Mouse (Mus musculus): Measurements from ENCODE around the gene Mpst. TPM values are rescaled to one million over a fixed set of nuclear protein-coding genes. Genes with fewer than 3 reads are reported as not detected.
A peak's percentile ranks its signal among the peaks of the same experiment; 100 is the strongest.

Mpst gene
- polyA plus RNA-seq, 1 experiment from 2014 or later = 2.0 TPM

DNA sequence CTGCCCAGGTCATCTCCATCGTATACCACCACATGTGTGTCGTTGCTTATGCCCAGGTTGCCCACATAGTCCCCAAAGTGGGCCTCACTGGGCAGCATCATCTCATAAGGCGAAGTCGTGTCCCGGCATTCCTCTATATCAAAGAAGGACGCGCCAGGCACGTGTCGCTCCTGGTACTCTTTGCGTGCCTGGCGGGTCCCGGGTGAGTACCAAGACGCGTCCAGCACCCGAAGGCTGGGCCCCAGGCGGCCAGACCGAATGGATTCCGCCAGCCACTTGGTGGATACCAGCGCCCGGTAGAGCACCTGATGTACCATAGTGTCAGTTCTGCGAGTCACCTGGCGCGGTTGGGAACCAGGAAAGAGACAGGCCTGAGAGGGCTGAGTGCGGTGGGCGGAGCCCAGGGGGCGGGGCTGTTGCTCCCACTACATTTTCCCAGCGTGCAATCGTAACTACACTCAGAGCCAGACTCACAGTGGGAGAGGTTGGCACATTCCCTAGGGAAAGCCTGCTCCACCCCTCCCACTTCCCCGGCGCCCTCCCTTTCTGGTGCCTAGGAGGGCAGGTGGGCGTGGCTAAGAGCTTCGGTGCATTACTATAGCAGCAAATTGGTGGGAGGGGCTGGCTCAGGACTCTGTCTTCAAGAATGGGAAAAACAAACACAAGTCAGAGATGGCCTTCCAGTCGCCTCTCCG, 552 bp upstream of the Mpst start, which contains the start of gene Tst:
Gene Tst (minus strand): TSS at position 391 of the 695 bp plus-strand sequence.
- peak within 1 kb of the TSS; percentile 58 for H3K4me3 ChIP-seq
- H3K9ac ChIP-seq (replicated peaks) = peak within 1 kb of the TSS; percentile 72
- H3K27me3 ChIP-seq = peaks cover 41% of the 10 kb centered on the region
- H3K9me3 ChIP-seq = no peaks in the 10 kb centered on the region
- peaks cover 39% of the 10 kb centered on the region for H3K4me1 ChIP-seq
- H3K36me3 ChIP-seq = no peaks in the 10 kb centered on the region
- 2% methylated on average over 34 of the region's 34 CpGs for WGBS
- peak within 1 kb of the TSS; percentile 86 for H3K27ac ChIP-seq (replicated peaks)
- peak within 1 kb of the TSS; percentile 79 for H3K4me2 ChIP-seq (replicated peaks)
- ATAC-seq (ENCODE audit: low FRiP score, low read depth) = peak; percentile 70

GRCm38 (mm10) chr15:78409570-78410052, 3.4 kb downstream of the Mpst start:
- Histone ChIP-seq H3K27ac (replicated peaks) (no peak overlapping the region), H3K36me3 (no peaks in the 10 kb centered on the region), H3K4me1 (peaks cover 33% of the 10 kb centered on the region), H3K4me2 (replicated peaks) (peak overlapping the region; percentile 49), H3K9ac (replicated peaks) (peak overlapping the region; percentile 39; the same call in 1 of the 2 replicates), H3K9me3 (no peaks in the 10 kb centered on the region), H3K4me3 (peak overlapping the region; percentile 27), H3K27me3 (peaks cover 50% of the 10 kb centered on the region)
- 9% methylated on average over 12 of the region's 12 CpGs for WGBS
- ATAC-seq (ENCODE audit: low FRiP score, low read depth) = no peak

GRCm38 (mm10) chr15:78413083-78413718, 7.0 kb downstream of the Mpst start:
- WGBS = 91% methylated on average over 14 of the region's 14 CpGs
- ATAC-seq (ENCODE audit: low FRiP score, low read depth) = no peak
- H3K27me3 ChIP-seq = peaks cover 36% of the 10 kb centered on the region
- H3K4me1 ChIP-seq = peaks cover 10% of the 10 kb centered on the region
- H3K36me3 ChIP-seq = no peaks in the 10 kb centered on the region
- no peak overlapping the region for H3K9ac ChIP-seq (replicated peaks)
- H3K4me2 ChIP-seq (replicated peaks) = no peak overlapping the region
- H3K9me3 ChIP-seq = no peaks in the 10 kb centered on the region
- H3K27ac ChIP-seq (replicated peaks) = no peak overlapping the region
- no peak overlapping the region for H3K4me3 ChIP-seq

DNA sequence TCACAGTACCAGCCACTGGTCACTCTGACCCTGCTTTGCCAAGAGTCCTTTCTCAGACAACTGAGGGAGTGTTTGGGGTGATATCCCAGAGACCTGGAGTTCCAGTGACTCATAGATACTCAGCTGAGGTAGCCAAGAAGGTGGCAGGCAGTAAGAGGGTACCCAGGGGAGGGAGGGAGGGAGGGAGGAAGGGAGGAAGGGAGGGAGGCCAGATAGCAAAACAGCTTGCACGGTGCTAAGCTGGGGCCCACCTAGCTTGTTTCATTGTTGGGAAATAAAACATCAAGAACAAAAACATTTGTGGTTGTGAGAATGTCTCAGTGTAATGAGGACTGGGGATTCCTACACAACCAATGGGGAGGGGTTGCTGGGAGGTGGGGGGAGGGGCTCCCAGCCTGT, 7.5 kb downstream of the Mpst start:
- no peak overlapping the region for H3K4me3 ChIP-seq
- no peaks in the 10 kb centered on the region for H3K36me3 ChIP-seq
- 50% methylated on average over 1 of the region's 1 CpGs for WGBS
- no peaks in the 10 kb centered on the region for H3K9me3 ChIP-seq
- peaks cover 10% of the 10 kb centered on the region for H3K4me1 ChIP-seq
- H3K27me3 ChIP-seq = peaks cover 31% of the 10 kb centered on the region
- ATAC-seq (ENCODE audit: low FRiP score, low read depth) = no peak
- H3K9ac ChIP-seq (replicated peaks) = no peak overlapping the region
- H3K27ac ChIP-seq (replicated peaks) = no peak overlapping the region
- H3K4me2 ChIP-seq (replicated peaks) = no peak overlapping the region

GRCm38 (mm10) chr15:78414157-78414556, 7.9 kb downstream of the Mpst start:
- no peaks in the 10 kb centered on the region for H3K36me3 ChIP-seq
- 92% methylated on average over 8 of the region's 8 CpGs for WGBS
- H3K4me2 ChIP-seq (replicated peaks) = no peak overlapping the region
- ATAC-seq (ENCODE audit: low FRiP score, low read depth) = no peak
- H3K4me3 ChIP-seq = no peak overlapping the region
- H3K9me3 ChIP-seq = no peaks in the 10 kb centered on the region
- H3K27me3 ChIP-seq = peaks cover 26% of the 10 kb centered on the region
- H3K27ac ChIP-seq (replicated peaks) = no peak overlapping the region
- no peak overlapping the region for H3K9ac ChIP-seq (replicated peaks)
- peaks cover 10% of the 10 kb centered on the region for H3K4me1 ChIP-seq

DNA sequence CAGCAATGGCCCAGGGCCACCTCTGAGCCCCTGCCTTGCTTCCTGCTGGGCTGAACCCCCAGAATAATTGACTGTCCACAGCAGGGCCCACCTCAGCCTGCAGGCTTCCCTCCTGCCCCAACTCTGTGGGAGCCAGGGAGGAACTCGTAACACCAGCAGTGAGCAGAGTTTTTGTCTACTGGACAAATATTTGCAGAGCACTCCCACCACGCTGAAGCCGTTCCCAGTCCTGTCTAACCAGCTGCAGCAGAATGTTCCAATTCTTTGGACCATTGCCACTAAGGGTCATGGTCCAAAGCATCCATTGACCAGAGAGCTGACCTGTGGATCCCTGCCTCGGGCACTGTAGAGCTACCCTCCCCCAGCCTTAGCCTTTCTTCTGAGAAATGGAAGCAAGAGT, 10.7 kb downstream of the Mpst start:
- 10% methylated on average over 4 of the region's 4 CpGs for WGBS
- Histone ChIP-seq H3K9ac (replicated peaks) (no peak overlapping the region), H3K36me3 (no peaks in the 10 kb centered on the region), H3K27ac (replicated peaks) (no peak overlapping the region), H3K27me3 (no peaks in the 10 kb centered on the region; the same call in 1 of the 2 replicates), H3K9me3 (no peaks in the 10 kb centered on the region), H3K4me2 (replicated peaks) (no peak overlapping the region), H3K4me1 (no peaks in the 10 kb centered on the region), H3K4me3 (no peak overlapping the region)
- no peak for ATAC-seq (ENCODE audit: low FRiP score, low read depth)

DNA sequence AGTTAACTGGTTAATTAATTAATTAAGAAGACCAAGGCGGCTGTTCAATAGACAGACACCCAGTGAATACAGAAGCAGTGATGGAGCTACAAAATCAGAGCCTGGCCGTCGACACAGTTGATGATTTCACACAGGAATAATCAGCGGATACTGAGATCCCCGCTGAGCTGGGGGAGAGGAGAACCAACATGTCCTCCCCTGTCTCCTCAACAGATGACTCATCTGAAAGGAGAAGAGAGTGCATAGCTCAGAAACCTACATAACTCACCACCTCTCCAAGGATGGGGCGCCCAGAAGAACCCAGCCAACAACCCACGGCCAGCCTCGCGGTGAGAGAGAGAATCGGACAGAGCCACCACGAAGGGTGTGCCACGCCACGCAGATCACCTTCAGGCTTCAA, 14.2 kb downstream of the Mpst start:
- 82% methylated on average over 13 of the region's 13 CpGs for WGBS
- no peak overlapping the region for H3K9ac ChIP-seq (replicated peaks)
- no peak overlapping the region for H3K27ac ChIP-seq (replicated peaks)
- peaks cover 10% of the 10 kb centered on the region; the same call in 1 of the 2 replicates for H3K27me3 ChIP-seq
- no peaks in the 10 kb centered on the region for H3K4me1 ChIP-seq
- ATAC-seq (ENCODE audit: low FRiP score, low read depth) = no peak
- no peak overlapping the region for H3K4me3 ChIP-seq
- no peaks in the 10 kb centered on the region for H3K36me3 ChIP-seq
- H3K9me3 ChIP-seq = no peaks in the 10 kb centered on the region
- H3K4me2 ChIP-seq (replicated peaks) = no peak overlapping the region

DNA sequence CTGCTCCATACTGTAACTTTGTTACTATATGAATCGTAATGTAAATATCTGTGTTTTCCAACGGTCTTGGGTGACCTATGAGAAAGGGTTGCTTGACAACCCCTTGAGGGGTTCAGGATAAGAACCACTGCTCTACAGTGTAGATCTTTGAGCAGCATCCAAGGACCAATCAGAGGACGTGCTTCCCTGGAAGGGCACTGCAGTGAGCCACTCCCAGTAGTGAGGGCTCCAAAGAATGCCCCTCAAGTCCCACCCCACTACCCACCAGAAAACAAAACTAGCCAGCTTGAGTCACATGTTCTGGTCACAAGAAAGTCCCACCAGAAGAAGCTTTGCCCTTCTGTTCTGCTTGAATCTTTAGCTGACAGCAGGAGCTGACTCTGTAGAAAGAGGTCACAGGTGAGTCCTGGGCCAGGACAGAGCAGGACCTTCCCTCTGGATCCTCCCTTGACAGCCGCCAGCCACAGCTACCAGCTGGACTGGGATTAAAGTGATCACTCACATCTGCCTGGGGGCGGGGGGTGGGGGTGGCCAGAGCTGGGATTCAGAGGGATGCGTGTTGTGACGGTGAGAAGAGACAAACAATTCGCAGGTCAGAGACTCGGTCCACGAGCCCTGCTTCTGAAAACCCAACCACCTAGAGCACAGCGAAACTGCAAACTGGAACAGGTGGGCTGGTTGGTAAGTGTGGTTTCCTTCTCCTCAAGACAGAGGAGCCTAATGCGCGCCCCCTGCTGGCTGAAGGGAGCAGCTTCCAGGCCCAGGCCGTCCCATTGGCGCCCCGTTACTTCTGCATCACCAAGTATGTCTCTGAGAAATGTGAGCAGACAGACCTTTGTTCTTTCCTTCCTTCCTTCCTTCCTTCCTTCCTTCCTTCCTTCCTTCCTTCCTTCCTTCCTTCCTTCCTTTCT, 16.1 kb downstream of the Mpst start:
- Histone ChIP-seq H3K27me3 (peaks cover 21% of the 10 kb centered on the region), H3K4me3 (no peak overlapping the region), H3K27ac (replicated peaks) (no peak overlapping the region), H3K4me1 (no peaks in the 10 kb centered on the region), H3K9ac (replicated peaks) (no peak overlapping the region), H3K4me2 (replicated peaks) (peak overlapping the region; percentile 32), H3K36me3 (no peaks in the 10 kb centered on the region), H3K9me3 (no peaks in the 10 kb centered on the region)
- ATAC-seq (ENCODE audit: low FRiP score, low read depth) = no peak
- 15% methylated on average over 16 of the region's 16 CpGs for WGBS

DNA sequence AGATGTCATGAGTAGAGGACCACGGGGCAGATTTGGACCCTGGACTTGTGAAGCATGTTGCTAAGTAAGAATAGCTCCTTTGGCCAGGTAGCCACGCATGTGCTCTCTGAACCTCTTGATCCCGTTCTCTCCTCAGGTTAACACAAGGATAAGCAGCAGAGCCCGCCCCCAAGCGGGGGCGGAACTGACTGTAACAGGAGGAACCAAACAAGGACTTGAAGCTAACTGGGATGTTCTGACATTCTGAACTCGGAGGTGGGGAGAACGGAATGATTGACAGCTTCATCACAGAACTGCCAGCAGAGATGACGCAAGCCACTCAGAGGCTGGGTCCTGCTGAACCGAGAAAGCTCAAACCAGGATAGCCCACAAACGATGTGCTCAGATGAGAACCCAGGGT, 18.3 kb downstream of the Mpst start:
- WGBS = 26% methylated on average over 11 of the region's 11 CpGs

GRCm38 (mm10) chr15:78425230-78425629, 19.0 kb downstream of the Mpst start:
- WGBS = 68% methylated on average over 4 of the region's 4 CpGs
- ATAC-seq (ENCODE audit: low FRiP score, low read depth) = no peak
- H3K27me3 ChIP-seq = peaks cover 21% of the 10 kb centered on the region
- H3K4me2 ChIP-seq (replicated peaks) = no peak overlapping the region
- H3K36me3 ChIP-seq = no peaks in the 10 kb centered on the region
- H3K27ac ChIP-seq (replicated peaks) = no peak overlapping the region
- H3K4me1 ChIP-seq = peaks cover 16% of the 10 kb centered on the region
- H3K4me3 ChIP-seq = no peak overlapping the region
- H3K9me3 ChIP-seq = no peaks in the 10 kb centered on the region
- H3K9ac ChIP-seq (replicated peaks) = no peak overlapping the region

More for the DNA sequence above, 18.3 kb downstream of the Mpst start:
- Histone ChIP-seq H3K9ac (replicated peaks) (no peak overlapping the region), H3K4me1 (peaks cover 10% of the 10 kb centered on the region), H3K27me3 (peaks cover 21% of the 10 kb centered on the region), H3K27ac (replicated peaks) (no peak overlapping the region), H3K4me3 (no peak overlapping the region), H3K36me3 (no peaks in the 10 kb centered on the region), H3K4me2 (replicated peaks) (no peak overlapping the region), H3K9me3 (no peaks in the 10 kb centered on the region)
- ATAC-seq (ENCODE audit: low FRiP score, low read depth) = no peak

DNA sequence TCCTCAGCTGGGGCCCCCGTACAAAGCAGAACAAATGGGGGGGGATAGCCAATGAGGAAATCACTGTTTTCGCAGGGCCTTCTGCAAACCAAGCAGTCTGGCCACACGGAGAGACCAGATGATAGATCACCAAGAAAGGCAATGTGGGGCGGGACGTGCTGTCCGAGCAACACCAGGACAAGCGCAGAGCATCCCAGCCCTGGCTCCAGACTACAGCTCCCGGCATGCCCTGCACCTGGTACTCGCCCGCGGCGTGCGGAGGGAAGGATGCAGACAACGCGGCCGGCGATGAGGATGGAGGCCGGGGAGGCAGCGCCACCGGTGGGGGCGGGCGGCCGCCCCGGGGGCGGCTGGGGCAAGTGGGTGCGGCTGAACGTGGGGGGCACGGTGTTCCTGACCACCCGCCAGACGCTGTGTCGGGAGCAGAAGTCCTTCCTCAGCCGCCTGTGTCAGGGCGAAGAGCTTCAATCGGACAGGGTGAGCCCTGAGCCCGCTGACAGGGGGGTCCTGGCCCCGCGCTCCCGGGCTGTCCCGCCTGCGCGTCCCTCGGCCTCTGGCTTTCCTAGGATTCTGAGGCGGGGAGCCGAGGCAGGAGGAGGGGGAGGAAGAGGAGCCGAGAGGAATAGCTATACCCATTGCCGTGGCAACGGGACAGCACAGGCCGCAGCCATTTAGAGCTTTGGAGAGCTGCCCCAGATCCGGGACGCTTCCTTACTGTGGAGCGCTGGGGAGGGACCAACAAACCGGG, 22.3 kb downstream of the Mpst start, which contains the start of gene Kctd17:
Gene Kctd17 (plus strand): TSS at position 174 of the 748 bp plus-strand sequence.
- H3K9ac ChIP-seq (replicated peaks) = peak within 1 kb of the TSS; percentile 86
- peaks cover 15% of the 10 kb centered on the region for H3K27me3 ChIP-seq
- peak within 1 kb of the TSS; percentile 80 for H3K27ac ChIP-seq (replicated peaks)
- H3K9me3 ChIP-seq = no peaks in the 10 kb centered on the region
- peaks cover 29% of the 10 kb centered on the region for H3K36me3 ChIP-seq
- peak; percentile 88 for ATAC-seq (ENCODE audit: low FRiP score, low read depth)
- 1% methylated on average over 51 of the region's 52 CpGs for WGBS
- H3K4me3 ChIP-seq = peak within 1 kb of the TSS; percentile 88
- H3K4me2 ChIP-seq (replicated peaks) = peak within 1 kb of the TSS; percentile 84
- peaks cover 16% of the 10 kb centered on the region for H3K4me1 ChIP-seq

All from midbrain, embryonic 12.5 days (tissue).